9 mouse cellular contexts compared by ENCODE assay signal in the genomic region with DNA sequence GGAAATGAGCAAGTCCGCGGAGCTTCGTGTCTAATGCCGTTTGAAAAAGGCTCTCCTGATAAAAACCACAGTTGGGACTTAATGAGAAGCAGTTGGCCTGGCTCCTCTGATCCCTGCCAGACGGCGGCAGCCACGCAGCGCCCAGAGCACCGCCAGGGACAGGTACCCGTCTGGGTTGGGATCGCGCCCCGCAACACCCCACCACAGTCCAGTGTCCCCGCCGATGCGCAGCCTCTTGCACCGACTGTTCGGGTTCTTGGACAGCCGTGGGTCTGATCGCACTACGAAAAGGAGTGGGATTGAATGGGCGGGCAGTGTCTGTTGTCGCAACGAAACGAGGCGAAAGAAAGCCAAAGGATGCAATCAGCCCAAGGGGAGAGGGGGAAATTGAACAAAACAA. TPM values are rescaled to one million over a fixed set of nuclear protein-coding genes. Genes with fewer than 3 reads are reported as not detected.
DNase-seq lines count a peak whose midpoint lies in the region; ATAC-seq and TF ChIP-seq lines count a peak whose summit lies in the region.
"Had no signal": no experiment of that assay in that cellular context is flagged by ENCODE, and none has a peak within 500 bp of the region (broad histone marks: within the 10 kb centered on the region; RNA-seq: fewer than 3 reads in every experiment).

No protein-coding gene starts in this region.

- H3K27me3 ChIP-seq in midbrain, embryonic 10.5 days (ENCODE audit: low read depth, poor library complexity, severe bottlenecking), result peaks cover 100% of the 10 kb centered on the region
- H3K27me3 ChIP-seq in midbrain, postnatal 0 days (ENCODE audit: insufficient read depth, low read length), result peaks cover 54% of the 10 kb centered on the region
- H3K27me3 ChIP-seq in forebrain, embryonic 11.5 days (ENCODE audit: control insufficient read depth, insufficient read depth, low read length), result peaks cover 75% of the 10 kb centered on the region
- peaks cover 85% of the 10 kb centered on the region for H3K27me3 ChIP-seq in hindbrain, embryonic 14.5 days (ENCODE audit: control insufficient read depth, insufficient read depth, low read length)

- peak; percentile 68 for DNase-seq in midbrain, embryonic 10.5 days (ENCODE audit: low spot score)
- no peak for DNase-seq in midbrain, postnatal 0 days (ENCODE audit: low spot score)
- DNase-seq in forebrain, embryonic 11.5 days (ENCODE audit: low spot score), result peak; percentile 76
- DNase-seq in hindbrain, embryonic 14.5 days (ENCODE audit: low spot score), result peak; percentile 50
- peak; percentile 30 for DNase-seq in retina, adult 2 months (ENCODE audit: low read depth, low spot score)
- no peak for DNase-seq in frontal cortex, postnatal 14 days (ENCODE audit: low spot score in 2 of 2)
- DNase-seq in gastrocnemius, postnatal 14 days, result no peak

- no peak for ATAC-seq in midbrain, postnatal 0 days (ENCODE audit: low FRiP score)
- ATAC-seq in forebrain, embryonic 11.5 days (replicated peaks; ENCODE audit: low FRiP score), result no peak
- ATAC-seq in hindbrain, embryonic 14.5 days (ENCODE audit: low FRiP score), result no peak
- ATAC-seq in frontal cortex, adult (ENCODE audit: low TSS enrichment), result no peak

- no peaks in the 10 kb centered on the region for H3K9me3 ChIP-seq in midbrain, embryonic 10.5 days (replicated peaks)
- no peaks in the 10 kb centered on the region for H3K9me3 ChIP-seq in midbrain, postnatal 0 days (ENCODE audit: low read length)
- H3K9me3 ChIP-seq in forebrain, embryonic 11.5 days (ENCODE audit: control insufficient read depth, low read length), result no peaks in the 10 kb centered on the region
- H3K9me3 ChIP-seq in hindbrain, embryonic 14.5 days (ENCODE audit: control insufficient read depth, low read length), result no peaks in the 10 kb centered on the region

- H3K4me3 ChIP-seq in midbrain, embryonic 10.5 days, result peak overlapping the region; percentile 56
- H3K4me3 ChIP-seq in midbrain, postnatal 0 days (ENCODE audit: low read depth, low read length), result no peak overlapping the region
- peak overlapping the region; percentile 40; the same call in 1 of the 2 replicates for H3K4me3 ChIP-seq in forebrain, embryonic 11.5 days (ENCODE audit: low read depth, low read length)
- no peak overlapping the region for H3K4me3 ChIP-seq in hindbrain, embryonic 14.5 days (replicated peaks; ENCODE audit: low read length)

- no peaks in the 10 kb centered on the region for H3K36me3 ChIP-seq in midbrain, embryonic 10.5 days
- no peaks in the 10 kb centered on the region for H3K36me3 ChIP-seq in midbrain, postnatal 0 days (ENCODE audit: insufficient read depth, low read length)
- no peaks in the 10 kb centered on the region for H3K36me3 ChIP-seq in forebrain, embryonic 11.5 days (ENCODE audit: control insufficient read depth, insufficient read depth, low read length)
- H3K36me3 ChIP-seq in hindbrain, embryonic 14.5 days (replicated peaks; ENCODE audit: control insufficient read depth, insufficient read depth), result no peaks in the 10 kb centered on the region

- H3K4me2 ChIP-seq in midbrain, postnatal 0 days (ENCODE audit: low read depth, low read length, poor library complexity, severe bottlenecking), result no peak overlapping the region
- peak overlapping the region; percentile 27; the same call in 1 of the 2 replicates for H3K4me2 ChIP-seq in forebrain, embryonic 11.5 days (ENCODE audit: low read depth, low read length, severe bottlenecking)
- no peak overlapping the region for H3K4me2 ChIP-seq in hindbrain, embryonic 14.5 days (replicated peaks)

- under 1% methylated on average over 26 of the region's 26 CpGs for WGBS in midbrain, embryonic 10.5 days
- WGBS in midbrain, postnatal 0 days, result 1% methylated on average over 26 of the region's 26 CpGs
- WGBS in forebrain, embryonic 11.5 days, result under 1% methylated on average over 26 of the region's 26 CpGs
- under 1% methylated on average over 26 of the region's 26 CpGs for WGBS in hindbrain, embryonic 14.5 days

- intact Hi-C loops in gastrocnemius, postnatal 14 days (cut with DNase I; ENCODE audit: low total_unique reads), result no loop called here

- H3K9ac ChIP-seq in midbrain, postnatal 0 days (replicated peaks; ENCODE audit: low read length, poor library complexity, severe bottlenecking), result no peak overlapping the region
- no peak overlapping the region for H3K9ac ChIP-seq in forebrain, embryonic 11.5 days (ENCODE audit: low read length)
- no peak overlapping the region for H3K9ac ChIP-seq in hindbrain, embryonic 14.5 days

- peaks cover 32% of the 10 kb centered on the region for H3K4me1 ChIP-seq in midbrain, embryonic 10.5 days
- H3K4me1 ChIP-seq in midbrain, postnatal 0 days (ENCODE audit: insufficient read depth, low read length), result 0 out of 2 replicates have a peak, but pooled peaks cover 5% of the 10 kb centered on the region
- peaks cover 10% of the 10 kb centered on the region; the same call in 1 of the 2 replicates for H3K4me1 ChIP-seq in forebrain, embryonic 11.5 days (replicated peaks; ENCODE audit: control insufficient read depth, insufficient read depth, low read length)
- H3K4me1 ChIP-seq in hindbrain, embryonic 14.5 days (replicated peaks; ENCODE audit: control insufficient read depth, insufficient read depth, low read length), result peaks cover 11% of the 10 kb centered on the region; the same call in 1 of the 2 replicates

- no peak overlapping the region for H3K27ac ChIP-seq in midbrain, embryonic 10.5 days (replicated peaks)
- no peak overlapping the region for H3K27ac ChIP-seq in midbrain, postnatal 0 days (ENCODE audit: low read depth, low read length)
- H3K27ac ChIP-seq in forebrain, embryonic 11.5 days (ENCODE audit: low read depth, low read length), result no peak overlapping the region
- H3K27ac ChIP-seq in hindbrain, embryonic 14.5 days, result no peak overlapping the region

- TF ChIP-seq CTCF in midbrain, postnatal 0 days (IDR thresholded peaks at IDR 0.05), result no peak

RNA-seq across cellular contexts. Expression of gene Alx3, which starts 1.7 kb away (rescaled TPM):
- polyA plus RNA-seq in midbrain, embryonic 10.5 days (2016; fragmentation: Nextera tagmentation; extraction: Ambion mirVana), result 4.9 and 6.7 TPM in 2 replicates
- 0.60 and 3.0 TPM in 2 replicates for total RNA-seq in midbrain, postnatal 0 days (2014; rRNA removed)
- polyA plus RNA-seq in midbrain, postnatal 0 days (2015; fragmentation: Nextera tagmentation; extraction: Ambion mirVana), result 0.63 and 1.3 TPM in 2 replicates
- polyA plus RNA-seq in forebrain, embryonic 11.5 days (2014; fragmentation: Nextera tagmentation; extraction: Ambion mirVana), result 14.7 and 16.9 TPM in 2 replicates
- polyA plus RNA-seq in hindbrain, embryonic 14.5 days (2014; fragmentation: Nextera tagmentation; extraction: Ambion mirVana), result 0.12 TPM in 1 of 2 replicates, not detected in the other
- total RNA-seq in gastrocnemius, postnatal 14 days (2021), result not detected
- total RNA-seq: hematopoietic stem cell, adult 5-6 weeks had no signal

RNA-seq across cellular contexts. Expression of gene Gm10961, which starts 34.6 kb away (rescaled TPM):
- not detected in 2 replicates for polyA plus RNA-seq in midbrain, embryonic 10.5 days (2016; fragmentation: Nextera tagmentation; extraction: Ambion mirVana)
- total RNA-seq in midbrain, postnatal 0 days (2014; rRNA removed), result not detected in 2 replicates
- not detected in 2 replicates for polyA plus RNA-seq in midbrain, postnatal 0 days (2015; fragmentation: Nextera tagmentation; extraction: Ambion mirVana)
- not detected in 2 replicates for polyA plus RNA-seq in forebrain, embryonic 11.5 days (2014; fragmentation: Nextera tagmentation; extraction: Ambion mirVana)
- polyA plus RNA-seq in hindbrain, embryonic 14.5 days (2014; fragmentation: Nextera tagmentation; extraction: Ambion mirVana), result not detected in 2 replicates
- not detected for total RNA-seq in gastrocnemius, postnatal 14 days (2021)
- total RNA-seq: hematopoietic stem cell, adult 5-6 weeks had no signal

RNA-seq across cellular contexts. Expression of gene Strip1, which starts 34.9 kb away (rescaled TPM):
- 70.0 and 83.8 TPM in 2 replicates for polyA plus RNA-seq in midbrain, embryonic 10.5 days (2016; fragmentation: Nextera tagmentation; extraction: Ambion mirVana)
- 131 and 142 TPM in 2 replicates for total RNA-seq in midbrain, postnatal 0 days (2014; rRNA removed)
- polyA plus RNA-seq in midbrain, postnatal 0 days (2015; fragmentation: Nextera tagmentation; extraction: Ambion mirVana), result 120 and 122 TPM in 2 replicates
- polyA plus RNA-seq in forebrain, embryonic 11.5 days (2014; fragmentation: Nextera tagmentation; extraction: Ambion mirVana), result 92.2 and 100 TPM in 2 replicates
- polyA plus RNA-seq in hindbrain, embryonic 14.5 days (2014; fragmentation: Nextera tagmentation; extraction: Ambion mirVana), result 158 and 170 TPM in 2 replicates
- 10 to 100 TPM; 16.9 to 19.5 TPM for total RNA-seq in gastrocnemius, postnatal 14 days (2021)

RNA-seq across cellular contexts. Expression of gene Ubl4b, which starts 41.7 kb away (rescaled TPM):
- 0.12 TPM in 1 of 2 replicates, not detected in the other for polyA plus RNA-seq in midbrain, embryonic 10.5 days (2016; fragmentation: Nextera tagmentation; extraction: Ambion mirVana)
- not detected in 2 replicates for total RNA-seq in midbrain, postnatal 0 days (2014; rRNA removed)
- not detected in 2 replicates for polyA plus RNA-seq in midbrain, postnatal 0 days (2015; fragmentation: Nextera tagmentation; extraction: Ambion mirVana)
- polyA plus RNA-seq in forebrain, embryonic 11.5 days (2014; fragmentation: Nextera tagmentation; extraction: Ambion mirVana), result not detected in 2 replicates
- polyA plus RNA-seq in hindbrain, embryonic 14.5 days (2014; fragmentation: Nextera tagmentation; extraction: Ambion mirVana), result not detected in 2 replicates
- total RNA-seq in gastrocnemius, postnatal 14 days (2021), result not detected
- total RNA-seq: hematopoietic stem cell, adult 5-6 weeks had no signal

Comparison
In these comparisons a context has a peak if more than half of its experiments do, and no peak if none do; other contexts are left out.
1. DNase-seq: peak in midbrain, embryonic 10.5 days (single experiment), forebrain, embryonic 11.5 days (single experiment), hindbrain, embryonic 14.5 days (single experiment) and retina, adult 2 months (single experiment); none in midbrain, postnatal 0 days (single experiment), frontal cortex, postnatal 14 days (0 of 2) and gastrocnemius, postnatal 14 days (single experiment).
2. H3K4me3 ChIP-seq: peak in midbrain, embryonic 10.5 days (single experiment) and forebrain, embryonic 11.5 days (single experiment); none in midbrain, postnatal 0 days (single experiment) and hindbrain, embryonic 14.5 days (single experiment).